Comparison of ENCODE assay signal across 12 mouse cellular contexts in the genomic region with DNA sequence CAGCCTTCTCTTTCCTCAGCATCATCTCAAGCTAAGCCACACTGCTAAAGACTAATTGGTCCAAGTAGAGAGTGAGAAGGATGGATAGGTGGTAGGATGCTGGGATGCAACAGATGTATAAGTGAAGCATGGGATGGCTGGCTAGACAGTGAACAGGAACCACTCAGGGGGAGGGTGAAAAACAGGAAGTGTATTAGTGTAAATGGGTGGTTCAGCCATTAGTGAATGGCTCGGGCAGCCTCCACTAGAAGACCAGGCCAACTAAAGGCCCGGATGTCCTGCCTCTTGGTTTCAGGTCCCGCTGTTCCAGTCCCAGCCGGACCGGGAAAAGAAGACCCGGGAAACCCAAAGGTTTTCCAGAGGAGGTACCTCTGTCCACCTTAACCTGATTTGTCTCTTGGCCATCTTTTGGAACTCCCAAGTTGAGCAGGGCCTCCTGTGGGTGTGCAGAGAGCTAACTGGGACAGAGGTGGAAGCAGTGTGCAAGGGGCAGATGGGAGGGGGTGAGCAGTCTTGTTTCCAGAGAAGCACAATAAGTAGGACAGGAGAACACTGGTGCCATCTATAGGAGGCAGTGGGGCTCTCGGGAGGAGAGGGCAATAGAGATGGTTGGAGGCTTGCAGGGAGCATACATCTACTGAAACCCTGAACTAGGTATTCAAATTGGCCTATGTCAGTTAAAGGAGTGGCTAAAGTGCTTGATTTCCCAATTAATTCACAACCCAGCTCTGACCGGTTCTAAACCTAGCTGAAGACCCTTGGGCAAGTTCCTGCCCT. TPM values are rescaled to one million over a fixed set of nuclear protein-coding genes. Genes with fewer than 3 reads are reported as not detected.
"Had no signal": no experiment of that assay in that cellular context is flagged by ENCODE, and none has a peak within 500 bp of the region (broad histone marks: within the 10 kb centered on the region; RNA-seq: fewer than 3 reads in every experiment).

No protein-coding gene starts in this region.

- ATAC-seq: intestine, postnatal 0 days; lung, postnatal 0 days; midbrain, embryonic 16.5 days had no signal

- DNase-seq: kidney, adult 9 months; kidney, postnatal 4 days; liver; lung, adult 2 months; lung, postnatal 36 days; right cerebral cortex, postnatal 14 days; thymus, postnatal 4 days had no signal

RNA-seq across cellular contexts. Expression of a gene that starts 5.7 kb away (rescaled TPM):
- total RNA-seq: left cerebral cortex, postnatal 36 days had no signal

RNA-seq across cellular contexts. Expression of a gene that starts 22.7 kb away (rescaled TPM):
- total RNA-seq: layer of hippocampus, adult 2 months had no signal
